Mouse (Mus musculus) CH12.LX (cell line): ENCODE results near the gene Gm5941. TPM values are rescaled to one million over a fixed set of nuclear protein-coding genes. Genes with fewer than 3 reads are reported as not detected.

ENCODE experiments used
- DNase-seq: peaks from one replicate; pipeline ENCODE4 v3.0.0-alpha.2; 2013; ENCODE audit errors: extremely low read depth
- H3K27ac ChIP-seq: 2 replicates; pipeline ENCODE4 v1.5.1; 2012; ENCODE audit warnings: low read depth, mild to moderate bottlenecking, control low read depth, moderate library complexity; ENCODE audit not compliant: insufficient read depth
- H3K27me3 ChIP-seq: replicated peaks from 2 replicates; pipeline ENCODE3; 2012; ENCODE audit warnings: inconsistent platforms
- H3K36me3 ChIP-seq, 2 experiments: replicated peaks in 1 of 2; 2 replicates each; pipeline versions ENCODE3 to v1.6.1; 2012; ENCODE audit warnings: inconsistent platforms in 1 of 2, low read length in 1 of 2, mild to moderate bottlenecking in 1 of 2, mixed read lengths in 1 of 2, moderate library complexity in 1 of 2; ENCODE audit not compliant: control insufficient read depth in 1 of 2, insufficient read depth in 1 of 2
- H3K4me1 ChIP-seq, 2 experiments: 2 replicates each; pipeline ENCODE4 v1.6.1; 2012; ENCODE audit warnings: inconsistent platforms in 1 of 2, moderate library complexity in 1 of 2; ENCODE audit not compliant: insufficient read depth in 2 of 2, control insufficient read depth in 1 of 2
- H3K4me2 ChIP-seq: 2 replicates; pipeline ENCODE4 v1.6.1; 2012; ENCODE audit warnings: low read depth, mild to moderate bottlenecking, control low read depth; ENCODE audit not compliant: poor library complexity, insufficient read depth, severe bottlenecking
- H3K4me3 ChIP-seq, 3 experiments: fragments of 150-350 bp in 1 of 3; sonication (generic) in 1 of 3; replicated peaks in 1 of 3; 2 replicates each; pipeline versions ENCODE3 to v1.5.1; 2011 to 2012; ENCODE audit warnings: low read depth in 2 of 3, low read length in 2 of 3, mild to moderate bottlenecking in 2 of 3, moderate library complexity in 2 of 3, control low read depth in 1 of 3, improper control_type of control experiment in 1 of 3, inconsistent platforms in 1 of 3, mixed read lengths in 1 of 3; ENCODE audit not compliant: poor library complexity in 1 of 3
- H3K79me2 ChIP-seq: replicated peaks from 2 replicates; pipeline ENCODE4 v1.6.1; 2012; ENCODE audit warnings: mild to moderate bottlenecking, moderate library complexity; ENCODE audit not compliant: control insufficient read depth, poor library complexity, insufficient read depth, severe bottlenecking; ENCODE audit errors: extremely low read depth
- H3K9ac ChIP-seq: 2 replicates; pipeline ENCODE4 v1.6.1; 2012; ENCODE audit warnings: low read depth, mild to moderate bottlenecking, control low read depth, moderate library complexity; ENCODE audit not compliant: insufficient read depth
- H3K9me3 ChIP-seq: replicated peaks from 2 replicates; pipeline ENCODE3; 2012; ENCODE audit warnings: low read length, inconsistent platforms, mixed read lengths
- ELF1 ChIP-seq: IDR thresholded peaks from 2 replicates; pipeline ENCODE4 v1.6.1; 2014; ENCODE audit warnings: low read depth, mild to moderate bottlenecking, inconsistent platforms, low read length, improper control_type of control experiment
- GABPA ChIP-seq: IDR thresholded peaks from 2 replicates; pipeline ENCODE4 v1.6.1; 2012; ENCODE audit warnings: low read depth, low read length, improper control_type of control experiment, inconsistent platforms; ENCODE audit not compliant: insufficient replicate concordance
- HCFC1 ChIP-seq: IDR thresholded peaks from 2 replicates; pipeline ENCODE4 v1.6.1; 2012; ENCODE audit warnings: low read depth, mild to moderate bottlenecking, inconsistent platforms, low read length, improper control_type of control experiment
- SMC3 ChIP-seq: IDR thresholded peaks from 2 replicates; pipeline ENCODE4 v1.6.1; 2011; ENCODE audit warnings: low read depth, low read length, improper control_type of control experiment
- TCF12 ChIP-seq: IDR thresholded peaks from 2 replicates; pipeline ENCODE4 v1.6.1; 2014; ENCODE audit warnings: low read depth, mild to moderate bottlenecking, inconsistent platforms, low read length, improper control_type of control experiment
- UBTF ChIP-seq: IDR thresholded peaks from 2 replicates; pipeline ENCODE4 v1.6.1; 2012; ENCODE audit warnings: low read depth, mild to moderate bottlenecking, inconsistent platforms, low read length, improper control_type of control experiment, moderate library complexity
- USF1 ChIP-seq: IDR thresholded peaks from 2 replicates; pipeline ENCODE4 v1.6.1; 2014; ENCODE audit warnings: low read depth, mild to moderate bottlenecking, inconsistent platforms, low read length, improper control_type of control experiment
- dilution Hi-C: fragments of 300-500 bp; cut with MboI; formaldehyde crosslinking; loops from 2 replicates; pipeline ENCODE4 v1.14.3; 2020; ENCODE audit warnings: low sequenced_read_pairs; ENCODE audit not compliant: extremely low pct_unique_long_range_greater_than_20kb, extremely low pct_ligation_motif_present
- in situ Hi-C: fragments of 300-500 bp; cut with MboI; formaldehyde crosslinking; loops from 3 replicates; pipeline ENCODE4 v1.14.3; 2019; ENCODE audit warnings: low sequenced_read_pairs, low pct_ligation_motif_present, low pct_unique_long_range_greater_than_20kb, mixed read lengths
- polyA plus RNA-seq: library from polyadenylated mRNA; unstranded; fragments of >175 nt; gene quantifications from 2 replicates; pipeline ENCODE4 v1.2.1, GENCODE M21; 2012; ENCODE audit warnings: low read depth; ENCODE audit not compliant: insufficient read length
- total RNA-seq, 2 experiments: library from RNA; depleted of rRNA; stranded (reverse); fragments of 300-350 nt in 1 of 2; fragments of >200 nt in 1 of 2; gene quantifications; 2 replicates each; pipeline ENCODE4 v1.2.3; 2012 to 2014

Gene Gm5941
- total and polyA plus RNA-seq, 3 experiments, result not detected

GRCm38 (mm10) chrX:92498254-92498653 lies 8.5 kb downstream of the Gm5941 start:
- Histone ChIP-seq H3K4me2 (no peak overlapping the region), H3K79me2 (no peaks in the 10 kb centered on the region), H3K27me3 (no peaks in the 10 kb centered on the region), H3K4me1 (no peaks in the 10 kb centered on the region), H3K9ac (no peak overlapping the region), H3K27ac (no peak overlapping the region), H3K9me3 (no peaks in the 10 kb centered on the region), H3K36me3 (no peaks in the 10 kb centered on the region), H3K4me3 (no peak overlapping the region)
- in situ Hi-C loops, result no loop called here
- dilution Hi-C loops, result no loop called here
- DNase-seq, result no peak
- no peak for TF ChIP-seq HCFC1
- TF ChIP-seq TCF12, result no peak
- no peak for TF ChIP-seq USF1
- TF ChIP-seq SMC3, result no peak

- dilution Hi-C loops (no loop called here), in situ Hi-C loops (no loop called here)
- Histone ChIP-seq H3K4me1 (no peaks in the 10 kb centered on the region), H3K4me3 (no peak overlapping the region), H3K9me3 (no peaks in the 10 kb centered on the region), H3K27ac (no peak overlapping the region), H3K36me3 (no peaks in the 10 kb centered on the region), H3K4me2 (no peak overlapping the region), H3K27me3 (no peaks in the 10 kb centered on the region), H3K79me2 (no peaks in the 10 kb centered on the region), H3K9ac (no peak overlapping the region)
- no peak for TF ChIP-seq UBTF
- TF ChIP-seq GABPA, result no peak
- TF ChIP-seq ELF1, result no peak
- no peak for DNase-seq
Observed at GRCm38 (mm10) chrX:92527826-92528225, 38.1 kb downstream of the Gm5941 start.

Other genes starting within 250 kb of the Gm5941 start
- gene Mageb18, start 109.6 kb downstream of the Gm5941 start, total RNA-seq (2012; rRNA removed), result not detected in 2 replicates
- not detected in 2 replicates for gene Mageb18, start 109.6 kb downstream of the Gm5941 start, total RNA-seq (2014; rRNA removed)
- gene Mageb18, start 109.6 kb downstream of the Gm5941 start, polyA plus RNA-seq, result not detected in 2 replicates